Mouse (Mus musculus): ENCODE results near the gene Wnt5a.

- TF ChIP-seq CTCF (IDR thresholded peaks at IDR 0.05; ENCODE audit: low read depth) (no peak), EP300 (IDR thresholded peaks at IDR 0.05; ENCODE audit: low read depth) (no peak)
Observed at GRCm38 (mm10) chr14:28539577-28539976, 35.0 kb downstream of the Wnt5a start.
